Mouse (Mus musculus) gastrocnemius, postnatal 36 days (tissue): Measurements from ENCODE around the gene Dtx4. TPM values are rescaled to one million over a fixed set of nuclear protein-coding genes. Genes with fewer than 3 reads are reported as not detected.
"Not testable (repeated sequence)": the region's sequence is repeated elsewhere in the genome, so short reads cannot be mapped to it uniquely, and the experiment has no call there.

ENCODE experiments used
- DNase-seq, 2 experiments: peaks; one replicate each; pipeline ENCODE4 v3.0.0; 2022
- intact Hi-C: fragments of 180-260 bp; cut with DNase I; formaldehyde crosslinking; loops from one replicate; pipeline ENCODE4 v1.15.1; 2025
- long read RNA-seq, 2 experiments: library from polyadenylated mRNA; stranded (forward); transcript quantifications; one replicate each; pipeline ENCODE4 v2.0.0; 2021
- total RNA-seq, 2 experiments: library from RNA; stranded (reverse); gene quantifications; 2 replicates each; pipeline ENCODE4 v1.2.3; 2021

Gene Dtx4
- total RNA-seq = 1 to 10 TPM; 5.2 to 5.3 TPM
- long read RNA-seq, experiment 1, partial matches to known transcripts = 1 of 2 reads
- long read RNA-seq, experiment 1, other reads (novel, unspliced or antisense) = 1 of 2 reads
- long read RNA-seq, experiment 2, full-length matches to known transcripts = 1 of 2 reads
- long read RNA-seq, experiment 2, partial matches to known transcripts = 0 of 2 reads
- long read RNA-seq, experiment 2, other reads (novel, unspliced or antisense) = 1 of 2 reads

- DNase-seq = peak; percentile 93
- intact Hi-C loops = loop anchor here (5.0 kb wide), 1 partner anchor 34 kb away; no protein-coding TSS in a partner anchor
Measured at GRCm38 (mm10) chr19:12501370-12502347, at the start of gene Dtx4. Gene Dtx4 (minus strand): TSS chr19:12501454.

DNA sequence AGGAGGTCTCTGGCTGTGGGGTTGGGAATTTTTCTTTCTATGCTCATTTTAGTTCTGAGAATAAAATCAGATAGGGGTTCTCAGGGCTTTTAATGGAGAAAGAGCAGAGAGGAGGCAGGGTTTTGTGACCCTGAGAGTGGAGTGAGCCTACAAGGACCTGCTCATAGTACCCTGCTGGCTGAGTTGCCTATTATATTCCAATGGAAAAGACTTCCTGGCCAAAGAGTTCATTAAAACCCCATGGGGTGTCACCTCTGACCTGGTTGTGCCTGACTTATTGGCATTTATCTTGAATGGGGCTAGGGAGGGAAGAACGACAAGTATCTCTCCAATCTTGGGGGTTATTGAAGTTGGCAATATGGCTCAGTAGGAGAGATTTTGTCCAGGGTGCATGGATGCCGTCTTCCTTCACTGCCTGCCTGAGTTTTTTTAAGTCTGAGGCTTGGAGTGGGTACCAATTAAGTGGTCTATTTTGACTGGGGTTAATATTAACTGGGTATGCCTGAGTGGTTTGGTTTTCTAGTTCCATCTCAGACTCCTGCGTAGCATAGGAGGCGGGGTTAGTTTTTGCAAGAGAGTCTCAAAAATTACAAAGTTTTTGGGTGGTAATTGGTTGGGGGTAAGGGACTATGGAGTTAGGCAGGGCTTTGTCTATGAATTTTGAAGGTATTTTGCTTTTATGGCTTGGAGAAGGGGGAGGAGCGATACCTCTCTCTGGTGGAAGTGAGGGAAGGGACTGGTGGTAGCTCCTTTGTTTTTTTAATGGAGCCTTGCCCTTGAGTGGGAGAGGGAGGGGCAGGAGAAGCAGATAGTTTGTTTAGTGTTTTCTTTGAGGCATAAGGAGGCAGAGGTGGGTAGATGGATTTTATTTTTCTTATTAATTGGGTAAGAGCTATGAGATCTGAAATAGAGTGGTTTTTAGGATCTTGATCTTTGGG lies 49.0 kb upstream of the Dtx4 start:
- no peak for DNase-seq
- intact Hi-C loops = no loop called here

DNA sequence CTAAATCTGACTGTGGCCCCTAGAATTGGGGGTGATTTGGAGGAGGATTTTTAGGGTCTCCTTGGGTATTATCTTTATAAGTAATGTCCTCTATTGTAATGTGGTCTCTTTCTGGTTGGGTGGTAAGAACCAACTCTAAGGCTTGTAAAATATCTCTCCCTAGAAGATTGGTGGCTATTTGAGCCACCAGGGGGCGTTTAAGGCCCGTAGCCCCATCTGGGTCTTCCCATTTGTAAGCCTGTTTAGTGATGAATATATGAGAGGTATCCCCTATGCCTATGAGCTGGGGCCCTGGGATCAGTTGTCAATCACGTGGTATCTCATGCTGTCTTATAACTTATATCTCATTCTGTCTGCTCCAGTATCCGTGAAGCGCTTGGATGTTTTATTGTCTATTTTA lies 47.9 kb upstream of the Dtx4 start:
- DNase-seq = peak in 1 of 2 experiments; percentile 11
- intact Hi-C loops = loop anchor here (5.0 kb wide), 1 partner anchor 38 kb away; no protein-coding TSS in a partner anchor

- intact Hi-C loops = loop anchor here (5.0 kb wide), 1 partner anchor 42 kb away; no protein-coding TSS in a partner anchor
- DNase-seq = not testable (repeated sequence)
Measured at GRCm38 (mm10) chr19:12545440-12545839, 44.2 kb upstream of the Dtx4 start, which contains the start of gene Fam111a. Gene Fam111a (plus strand): TSS chr19:12545740.

DNA sequence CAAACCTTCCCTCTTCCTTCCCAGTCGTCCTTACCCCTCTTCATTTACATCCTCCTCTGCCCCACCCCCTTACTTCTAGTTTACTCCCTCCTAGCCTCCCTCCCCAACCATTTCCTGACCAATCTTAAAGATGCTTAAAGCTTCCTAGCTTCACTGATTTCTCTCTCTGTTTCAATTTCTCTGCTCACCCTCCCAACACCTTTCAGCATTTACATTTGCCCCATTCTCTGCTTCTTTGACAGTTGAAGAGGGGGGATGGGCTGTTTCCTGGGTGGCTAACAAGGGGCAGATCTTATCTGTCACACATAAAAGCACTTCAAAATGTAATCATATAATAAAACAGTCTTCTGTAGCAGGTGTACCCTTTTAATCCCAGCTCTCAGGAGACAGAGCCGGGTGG lies 40.4 kb upstream of the Dtx4 start:
- DNase-seq = no peak
- intact Hi-C loops = no loop called here

DNA sequence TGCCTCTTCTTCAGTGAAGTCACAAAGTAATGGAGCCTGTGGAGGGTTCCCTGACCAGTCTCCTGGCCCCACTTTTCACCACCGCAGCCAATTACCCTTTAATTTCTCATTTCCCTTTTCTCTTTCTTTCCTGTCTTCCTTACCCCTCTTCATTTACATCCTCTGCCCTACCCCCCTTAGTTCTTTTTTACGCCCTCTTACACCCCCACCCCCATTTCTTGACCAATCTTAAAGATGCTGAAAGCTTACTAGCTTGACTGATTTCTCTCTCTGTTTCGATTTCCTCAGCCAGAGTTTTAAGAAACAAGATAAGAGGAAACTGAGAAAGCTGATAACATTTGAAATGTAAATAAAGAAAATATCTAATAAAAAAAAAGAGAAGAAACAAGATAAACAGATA lies 39.5 kb upstream of the Dtx4 start:
- intact Hi-C loops = no loop called here
- no peak for DNase-seq

GRCm38 (mm10) chr19:12539975-12540374 lies 38.7 kb upstream of the Dtx4 start:
- intact Hi-C loops = no loop called here
- DNase-seq = no peak

DNA sequence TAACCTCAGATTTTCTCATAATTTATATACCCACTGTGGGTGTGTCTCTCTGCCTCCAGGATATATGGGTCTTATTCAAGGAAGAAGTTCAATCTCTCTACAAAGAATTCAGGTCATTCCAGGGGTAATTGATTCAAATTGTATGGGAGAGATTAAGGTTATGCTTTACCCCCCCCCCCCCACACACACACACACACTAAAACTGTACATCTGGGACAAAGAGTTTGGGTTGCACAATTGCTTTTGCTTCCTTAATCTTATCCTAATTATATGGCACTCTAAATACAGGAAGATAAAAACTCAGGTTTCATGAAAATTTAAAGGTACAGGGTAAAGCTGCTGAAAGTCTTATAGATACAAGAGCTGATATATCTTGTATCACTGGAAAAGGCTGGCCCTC lies 35.9 kb upstream of the Dtx4 start:
- no peak for DNase-seq
- intact Hi-C loops = no loop called here

DNA sequence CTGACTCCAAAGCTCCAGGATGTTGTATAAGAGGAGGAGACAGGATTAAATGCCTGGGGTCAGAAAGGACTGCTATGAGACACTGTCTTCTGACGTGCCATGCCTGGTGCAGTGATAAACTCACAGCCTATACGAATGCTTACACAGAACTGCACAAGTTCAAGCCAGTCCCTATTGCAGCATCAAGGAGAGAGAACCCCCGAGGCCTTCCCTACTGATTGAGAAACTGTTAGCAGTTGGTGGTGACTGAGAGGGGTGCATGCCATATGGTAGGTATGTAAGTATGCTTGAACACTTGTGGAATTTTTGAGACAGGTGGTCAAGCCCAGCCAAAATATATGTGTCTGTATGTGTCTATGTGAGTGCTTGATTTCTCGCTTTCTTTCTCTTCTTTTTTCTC lies 22.1 kb upstream of the Dtx4 start:
- intact Hi-C loops = loop anchor here (5.0 kb wide), 2 partner anchors 284 to 299 kb away; no protein-coding TSS in a partner anchor
- no peak for DNase-seq

- DNase-seq = no peak
- intact Hi-C loops = loop anchor here (2.0 kb wide), 1 partner anchor 74 kb away; no protein-coding TSS in a partner anchor
Measured at GRCm38 (mm10) chr19:12518541-12518890, 17.3 kb upstream of the Dtx4 start.

GRCm38 (mm10) chr19:12517671-12518540 lies 16.7 kb upstream of the Dtx4 start:
- intact Hi-C loops = loop anchor here (2.0 kb wide), 1 partner anchor 75 kb away; no protein-coding TSS in a partner anchor

DNA sequence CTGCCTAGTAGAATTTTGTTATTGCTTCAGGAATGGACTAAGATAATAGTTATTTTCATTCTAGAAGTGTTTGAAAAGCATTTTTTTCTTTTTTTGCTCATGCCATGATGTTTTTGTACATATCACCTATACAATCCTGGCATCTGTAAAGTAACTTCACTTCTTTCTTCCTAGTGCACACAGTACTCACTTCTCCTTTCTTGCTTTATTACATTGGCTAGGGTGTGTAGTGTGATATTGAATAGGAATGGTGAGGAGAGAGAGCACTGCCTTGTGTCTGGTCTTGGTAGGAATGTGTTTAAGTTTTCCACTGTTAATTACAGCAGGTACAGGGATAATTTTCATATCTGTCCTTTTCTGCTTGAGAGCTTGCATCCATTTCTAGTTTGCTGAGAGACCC lies 13.4 kb upstream of the Dtx4 start:
- intact Hi-C loops = no loop called here
- no peak for DNase-seq

More at GRCm38 (mm10) chr19:12517671-12518540, 16.7 kb upstream of the Dtx4 start:
- peak in 1 of 2 experiments; percentile 6 for DNase-seq

GRCm38 (mm10) chr19:12502756-12503155 lies 1.5 kb upstream of the Dtx4 start:
- intact Hi-C loops = loop anchor here (5.0 kb wide), 1 partner anchor 35 kb away; no protein-coding TSS in a partner anchor
- no peak for DNase-seq

DNA sequence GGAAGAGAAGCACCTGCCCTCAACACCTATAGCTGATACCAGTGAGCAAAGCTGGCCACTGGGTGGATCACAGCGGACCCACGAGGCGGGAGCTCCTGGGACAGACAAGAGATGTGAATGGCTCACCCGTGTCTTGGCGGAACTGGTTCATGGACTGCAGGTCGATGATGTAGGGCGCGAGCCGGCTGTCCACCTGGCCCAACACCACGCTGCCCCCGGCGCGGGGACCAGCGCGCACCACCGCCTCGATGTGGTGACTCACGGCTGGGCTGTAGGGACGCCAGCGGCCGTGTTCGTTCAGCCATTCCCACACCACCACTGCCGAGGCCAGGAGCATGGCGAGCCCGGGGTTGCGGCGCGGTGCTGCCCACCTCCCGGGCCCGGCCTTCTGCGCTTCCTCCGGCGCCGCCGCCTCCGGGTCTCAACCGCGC lies 358 bp downstream of the Dtx4 start:
- DNase-seq = peak in 1 of 2 experiments; percentile 43
- intact Hi-C loops = loop anchor here (5.0 kb wide), 1 partner anchor 34 kb away; no protein-coding TSS in a partner anchor

- intact Hi-C loops = loop anchor here (5.0 kb wide), 1 partner anchor 33 kb away; no protein-coding TSS in a partner anchor
- DNase-seq = no peak
Measured at GRCm38 (mm10) chr19:12500124-12500523, 1.1 kb downstream of the Dtx4 start.

GRCm38 (mm10) chr19:12499485-12499884 lies 1.8 kb downstream of the Dtx4 start:
- intact Hi-C loops = no loop called here
- no peak for DNase-seq

GRCm38 (mm10) chr19:12498941-12499340 lies 2.3 kb downstream of the Dtx4 start:
- no peak for DNase-seq
- intact Hi-C loops = no loop called here

DNA sequence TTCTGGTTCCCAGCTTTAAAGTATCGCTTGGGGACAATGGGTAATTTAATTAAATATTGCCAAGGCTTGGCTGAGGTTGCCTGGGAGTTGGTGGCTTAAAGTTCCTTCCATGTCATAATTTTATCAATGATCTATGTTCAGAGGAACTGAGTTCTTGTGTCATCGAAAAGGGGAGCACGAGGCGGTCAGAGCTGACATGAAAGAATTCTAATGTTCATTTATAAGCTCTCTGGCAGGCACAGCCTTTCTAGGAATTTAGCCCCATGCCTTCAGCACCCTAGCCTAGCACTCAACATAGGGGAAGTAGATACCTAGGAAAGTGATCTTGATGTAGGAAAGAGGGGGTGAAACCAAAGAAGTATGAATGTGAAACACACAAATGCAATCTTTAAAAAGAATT lies 2.9 kb downstream of the Dtx4 start:
- intact Hi-C loops = no loop called here
- DNase-seq = no peak

DNA sequence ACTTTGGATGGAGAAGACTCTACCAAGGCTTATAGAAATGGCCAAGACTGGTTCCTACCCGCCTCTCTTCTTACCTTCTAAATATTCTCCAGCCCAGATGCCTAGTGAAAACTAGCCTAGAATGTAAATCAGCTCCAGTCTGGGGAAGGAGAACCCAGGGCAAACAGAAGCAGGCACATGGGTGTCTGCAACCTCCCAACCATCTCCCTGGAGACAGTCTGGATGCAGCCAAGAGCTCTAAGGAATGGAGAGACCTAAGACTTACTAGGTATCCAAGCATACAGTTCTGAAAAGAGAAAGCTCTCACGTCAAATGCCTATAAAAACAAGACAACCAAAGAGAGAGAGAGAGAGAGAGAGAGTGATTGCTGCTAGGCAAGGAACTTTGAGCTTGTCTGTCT lies 3.3 kb downstream of the Dtx4 start:
- no peak for DNase-seq
- intact Hi-C loops = no loop called here
